Mouse (Mus musculus): Measurements from ENCODE around the gene Garnl3. TPM values are rescaled to one million over a fixed set of nuclear protein-coding genes. Genes with fewer than 3 reads are reported as not detected.

Garnl3 gene
- polyA plus RNA-seq, 1 experiment from 2014 or later = 18.5 TPM

DNA sequence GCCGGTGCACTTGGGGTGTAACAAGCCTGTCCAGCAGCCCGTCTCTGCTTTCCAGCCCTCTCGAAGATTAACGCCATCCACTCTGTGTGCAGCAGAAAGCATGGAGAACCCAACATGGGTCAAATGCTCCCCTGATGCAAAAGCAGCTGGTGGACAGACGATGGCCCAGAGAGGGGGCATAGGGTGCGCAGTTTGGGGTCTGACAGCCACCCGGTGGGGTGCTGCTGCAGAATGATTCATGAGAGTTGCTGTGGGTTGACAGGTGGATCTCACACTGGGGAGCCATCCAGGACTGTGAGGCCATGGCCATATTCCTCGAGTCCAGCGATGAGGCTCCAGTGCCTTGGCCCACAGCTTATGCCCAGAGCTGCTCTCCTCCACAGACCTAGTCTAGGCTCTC lies 5.8 kb upstream of the Garnl3 start:
- H3K27ac ChIP-seq (ENCODE audit: low read depth, low read length) = no peak overlapping the region
- WGBS = 81% methylated on average over 9 of the region's 9 CpGs
- DNase-seq (ENCODE audit: low spot score) = no peak
- no peaks in the 10 kb centered on the region for H3K4me1 ChIP-seq (replicated peaks; ENCODE audit: control insufficient read depth, insufficient read depth, low read length)
- H3K4me3 ChIP-seq (ENCODE audit: low read depth, low read length) = no peak overlapping the region
- H3K9ac ChIP-seq (ENCODE audit: low read depth, low read length) = no peak overlapping the region
- H3K36me3 ChIP-seq (ENCODE audit: control insufficient read depth, insufficient read depth, low read length) = no peaks in the 10 kb centered on the region
- H3K4me2 ChIP-seq (replicated peaks; ENCODE audit: low read depth, low read length) = no peak overlapping the region
- H3K9me3 ChIP-seq (ENCODE audit: control insufficient read depth, low read length) = no peaks in the 10 kb centered on the region
- ATAC-seq (ENCODE audit: low FRiP score) = no peak
- H3K27me3 ChIP-seq (ENCODE audit: control insufficient read depth, insufficient read depth, low read length) = peaks cover 6% of the 10 kb centered on the region

DNA sequence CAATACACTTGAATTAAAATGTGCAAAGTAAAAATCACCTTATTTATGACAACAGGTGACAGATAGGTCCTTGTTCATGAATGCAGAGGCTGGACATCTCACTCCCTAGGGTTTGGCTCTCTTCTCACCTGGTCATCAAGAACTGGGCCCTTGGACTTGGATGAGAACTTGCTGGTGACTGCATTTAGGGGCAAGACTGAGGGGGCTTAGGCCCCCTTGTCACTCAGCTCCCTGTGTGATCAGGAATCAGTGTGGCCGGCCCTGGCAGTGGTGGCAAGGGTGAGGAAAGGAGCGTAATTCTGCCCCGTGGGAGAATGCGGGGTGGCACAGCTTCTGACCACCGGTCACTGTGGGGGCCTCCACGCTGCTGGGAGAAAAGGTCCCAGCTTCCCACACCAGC lies 4.9 kb upstream of the Garnl3 start:
- H3K36me3 ChIP-seq (ENCODE audit: control insufficient read depth, insufficient read depth, low read length) = no peaks in the 10 kb centered on the region
- no peak overlapping the region for H3K9ac ChIP-seq (ENCODE audit: low read depth, low read length)
- H3K27ac ChIP-seq (ENCODE audit: low read depth, low read length) = no peak overlapping the region
- DNase-seq (ENCODE audit: low spot score) (no peak), ATAC-seq (ENCODE audit: low FRiP score) (no peak)
- 95% methylated on average over 6 of the region's 6 CpGs for WGBS
- no peak overlapping the region for H3K4me2 ChIP-seq (replicated peaks; ENCODE audit: low read depth, low read length)
- H3K4me3 ChIP-seq (ENCODE audit: low read depth, low read length) = no peak overlapping the region
- peaks cover 7% of the 10 kb centered on the region for H3K27me3 ChIP-seq (ENCODE audit: control insufficient read depth, insufficient read depth, low read length)
- no peaks in the 10 kb centered on the region for H3K4me1 ChIP-seq (replicated peaks; ENCODE audit: control insufficient read depth, insufficient read depth, low read length)
- H3K9me3 ChIP-seq (ENCODE audit: control insufficient read depth, low read length) = no peaks in the 10 kb centered on the region

DNA sequence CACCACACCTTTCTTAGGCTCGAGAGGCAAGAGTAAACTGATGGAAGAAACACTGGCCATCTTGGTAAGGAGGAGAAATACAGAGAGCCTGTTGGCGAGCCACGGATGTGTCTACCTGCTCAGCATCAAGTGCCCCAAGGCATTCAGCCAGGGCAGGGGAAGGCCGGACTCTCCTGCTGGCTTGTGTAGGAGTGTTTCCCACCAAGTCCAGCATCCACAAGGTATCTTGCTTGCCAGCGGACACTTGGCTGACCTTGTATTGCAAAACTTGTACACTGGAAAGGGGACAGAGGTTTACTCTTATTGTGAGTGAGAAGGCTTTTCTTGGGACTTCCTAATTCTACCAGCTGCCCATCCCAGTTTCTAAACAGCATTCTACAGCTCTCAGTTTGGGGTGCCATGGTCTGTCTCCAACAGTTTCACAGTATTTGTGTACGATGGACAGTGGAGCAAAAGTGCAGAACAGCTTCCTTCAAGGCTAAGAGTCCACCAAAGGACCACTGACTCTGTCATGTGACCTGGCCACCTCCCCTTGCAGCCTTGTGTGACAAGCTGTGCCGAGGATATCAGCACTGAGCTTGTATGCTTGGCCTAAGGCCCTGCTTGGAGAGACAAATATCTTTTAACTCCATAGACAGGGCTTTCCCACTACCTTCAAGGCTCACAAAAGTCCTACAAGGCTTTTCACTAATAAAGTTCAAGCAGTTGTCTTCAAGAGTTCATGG lies 3.5 kb upstream of the Garnl3 start:
- 78% methylated on average over 7 of the region's 7 CpGs for WGBS
- Histone ChIP-seq H3K36me3 (ENCODE audit: control insufficient read depth, insufficient read depth, low read length) (no peaks in the 10 kb centered on the region), H3K4me2 (replicated peaks; ENCODE audit: low read depth, low read length) (no peak overlapping the region), H3K9me3 (ENCODE audit: control insufficient read depth, low read length) (no peaks in the 10 kb centered on the region), H3K4me3 (ENCODE audit: low read depth, low read length) (no peak overlapping the region), H3K9ac (ENCODE audit: low read depth, low read length) (no peak overlapping the region), H3K27ac (ENCODE audit: low read depth, low read length) (no peak overlapping the region), H3K4me1 (replicated peaks; ENCODE audit: control insufficient read depth, insufficient read depth, low read length) (no peaks in the 10 kb centered on the region), H3K27me3 (ENCODE audit: control insufficient read depth, insufficient read depth, low read length) (peaks cover 8% of the 10 kb centered on the region)
- ATAC-seq (ENCODE audit: low FRiP score) (no peak), DNase-seq (ENCODE audit: low spot score) (no peak)

DNA sequence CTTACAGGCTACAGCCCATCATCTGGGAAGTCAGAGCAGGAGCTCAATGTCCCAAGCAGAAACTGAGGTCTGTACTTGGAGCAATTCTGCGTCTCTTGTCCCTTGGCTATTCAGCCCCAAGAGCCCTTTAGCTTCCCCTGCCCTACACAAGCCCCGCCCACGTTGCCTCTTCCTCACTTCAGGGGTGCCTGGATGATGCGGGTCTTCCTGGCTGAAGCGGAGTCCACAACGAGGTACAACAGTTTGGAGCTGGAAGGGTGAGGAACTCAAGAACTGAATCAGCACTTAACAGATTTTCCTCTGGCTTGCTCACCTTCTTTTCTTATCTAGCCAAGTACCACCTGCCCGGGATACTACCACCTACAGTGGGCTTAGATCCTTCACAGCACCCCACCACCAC lies 852 bp upstream of the Garnl3 start:
- 11% methylated on average over 7 of the region's 7 CpGs for WGBS
- no peaks in the 10 kb centered on the region for H3K9me3 ChIP-seq (ENCODE audit: control insufficient read depth, low read length)
- H3K27ac ChIP-seq (ENCODE audit: low read depth, low read length) = no peak overlapping the region
- DNase-seq (ENCODE audit: low spot score) (no peak), ATAC-seq (ENCODE audit: low FRiP score) (no peak)
- H3K36me3 ChIP-seq (ENCODE audit: control insufficient read depth, insufficient read depth, low read length) = no peaks in the 10 kb centered on the region
- no peak overlapping the region for H3K4me2 ChIP-seq (replicated peaks; ENCODE audit: low read depth, low read length)
- no peak overlapping the region for H3K9ac ChIP-seq (ENCODE audit: low read depth, low read length)
- H3K4me1 ChIP-seq (replicated peaks; ENCODE audit: control insufficient read depth, insufficient read depth, low read length) = peaks cover 2% of the 10 kb centered on the region; the same call in 1 of the 2 replicates
- H3K27me3 ChIP-seq (ENCODE audit: control insufficient read depth, insufficient read depth, low read length) = peaks cover 15% of the 10 kb centered on the region
- no peak overlapping the region for H3K4me3 ChIP-seq (ENCODE audit: low read depth, low read length)

DNA sequence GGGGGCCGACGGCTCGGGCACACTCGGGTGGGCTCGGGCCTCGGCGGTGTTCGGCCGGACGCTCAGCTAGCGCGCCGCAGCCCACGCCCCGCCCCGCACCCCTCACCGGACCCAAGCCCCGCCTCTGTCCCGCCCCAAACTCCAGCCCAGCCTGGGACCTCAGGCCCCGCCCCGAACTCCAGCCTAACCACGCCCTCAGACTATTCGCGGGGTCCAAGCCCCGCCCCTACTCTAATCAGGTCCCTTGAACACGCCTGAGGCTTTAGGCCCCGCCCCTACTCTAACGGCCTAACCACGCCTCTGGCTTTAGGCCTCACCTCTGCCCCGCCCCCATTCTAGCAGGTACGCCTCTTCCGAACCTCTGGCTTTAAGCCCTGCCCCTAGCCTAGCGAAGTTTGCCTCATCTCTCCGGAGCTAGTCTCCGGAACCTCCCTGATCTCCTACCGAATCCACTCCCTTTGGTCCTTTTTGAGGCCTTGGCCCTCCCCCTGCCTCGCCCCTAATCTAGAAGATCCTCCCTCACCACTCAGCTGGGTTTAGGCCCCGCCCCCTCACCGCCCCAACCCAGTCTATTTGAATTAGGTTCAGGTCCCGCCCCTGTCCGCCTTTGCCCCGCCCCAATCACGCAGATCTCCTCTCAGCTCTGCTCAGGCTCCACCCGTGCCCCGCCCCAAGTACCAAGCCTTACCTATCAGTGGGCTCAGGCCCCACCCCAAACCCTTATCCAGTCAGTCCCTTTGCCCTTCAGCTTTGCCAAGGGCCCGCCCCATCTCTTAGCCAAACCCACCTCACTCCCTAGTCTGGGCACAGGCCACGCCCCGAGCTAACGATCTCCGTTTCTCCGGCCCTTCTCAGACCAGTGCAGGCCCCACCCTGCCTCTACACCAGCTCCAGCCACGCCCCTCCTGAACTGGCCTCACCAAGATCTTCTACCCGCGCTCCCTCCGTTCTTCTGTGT lies 649 bp downstream of the Garnl3 start:
- DNase-seq (ENCODE audit: low spot score) = peak; percentile 97
- Histone ChIP-seq H3K36me3 (ENCODE audit: control insufficient read depth, insufficient read depth, low read length) (no peaks in the 10 kb centered on the region), H3K4me2 (replicated peaks; ENCODE audit: low read depth, low read length) (peak overlapping the region; percentile 97), H3K27me3 (ENCODE audit: control insufficient read depth, insufficient read depth, low read length) (peaks cover 15% of the 10 kb centered on the region), H3K9ac (ENCODE audit: low read depth, low read length) (peak overlapping the region; percentile 68), H3K4me3 (ENCODE audit: low read depth, low read length) (peak overlapping the region; percentile 66), H3K9me3 (ENCODE audit: control insufficient read depth, low read length) (no peaks in the 10 kb centered on the region), H3K4me1 (replicated peaks; ENCODE audit: control insufficient read depth, insufficient read depth, low read length) (peaks cover 2% of the 10 kb centered on the region; the same call in 1 of the 2 replicates), H3K27ac (ENCODE audit: low read depth, low read length) (0 out of 2 replicates have a peak overlapping the region, but pooled peaks have one; percentile 27)
- ATAC-seq (ENCODE audit: low FRiP score) = peak; percentile 92
- WGBS = under 1% methylated on average over 47 of the region's 55 CpGs

DNA sequence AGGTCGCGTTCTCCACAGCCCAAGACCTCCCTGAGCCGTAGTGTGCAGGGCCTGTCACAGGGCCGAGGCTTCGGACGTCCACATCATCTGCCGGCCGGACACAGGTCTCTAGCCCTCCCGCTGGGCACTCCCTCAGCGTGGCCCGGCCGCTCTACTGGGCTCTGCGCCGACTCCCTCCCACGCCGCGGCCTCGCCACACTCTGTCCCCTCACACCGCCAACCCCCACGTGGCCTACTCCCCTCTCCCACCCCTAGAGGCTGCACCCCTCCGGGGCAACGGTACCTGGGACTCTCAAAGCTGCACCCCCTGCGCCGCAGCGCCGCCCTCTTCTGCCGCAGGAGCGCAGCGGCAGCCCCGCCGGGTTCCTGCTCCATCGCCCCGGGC lies 1.3 kb downstream of the Garnl3 start:
- Histone ChIP-seq H3K27ac (ENCODE audit: low read depth, low read length) (no peak overlapping the region), H3K9me3 (ENCODE audit: control insufficient read depth, low read length) (no peaks in the 10 kb centered on the region), H3K9ac (ENCODE audit: low read depth, low read length) (peak overlapping the region; percentile 68), H3K36me3 (ENCODE audit: control insufficient read depth, insufficient read depth, low read length) (no peaks in the 10 kb centered on the region), H3K4me3 (ENCODE audit: low read depth, low read length) (peak overlapping the region; percentile 66), H3K4me2 (replicated peaks; ENCODE audit: low read depth, low read length) (peak overlapping the region; percentile 97), H3K27me3 (ENCODE audit: control insufficient read depth, insufficient read depth, low read length) (peaks cover 15% of the 10 kb centered on the region), H3K4me1 (replicated peaks; ENCODE audit: control insufficient read depth, insufficient read depth, low read length) (peaks cover 2% of the 10 kb centered on the region; the same call in 1 of the 2 replicates)
- ATAC-seq (ENCODE audit: low FRiP score) (peak; percentile 61), DNase-seq (ENCODE audit: low spot score) (no peak)
- under 1% methylated on average over 32 of the region's 33 CpGs for WGBS

DNA sequence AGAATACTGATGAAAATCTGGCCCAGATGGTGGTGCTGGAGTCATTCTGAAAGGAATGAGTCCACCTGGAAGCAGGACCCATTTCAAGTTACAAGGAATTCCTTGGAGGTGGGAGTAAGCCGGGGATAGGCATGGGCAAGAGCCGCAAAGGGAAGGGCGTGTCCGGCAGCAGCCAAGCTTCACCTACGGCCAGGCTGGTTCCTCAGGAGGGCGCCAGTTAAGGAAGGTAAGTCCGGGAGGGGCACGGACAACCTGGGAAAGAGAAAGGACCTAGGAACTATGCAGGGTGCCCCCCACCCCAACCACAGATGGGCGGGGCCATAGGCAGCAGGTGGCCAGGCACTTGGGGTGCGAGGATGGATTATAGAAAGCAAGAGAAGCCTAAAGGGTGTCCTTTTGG lies 1.8 kb downstream of the Garnl3 start:
- Histone ChIP-seq H3K27me3 (ENCODE audit: control insufficient read depth, insufficient read depth, low read length) (peaks cover 15% of the 10 kb centered on the region), H3K4me1 (replicated peaks; ENCODE audit: control insufficient read depth, insufficient read depth, low read length) (peaks cover 2% of the 10 kb centered on the region; the same call in 1 of the 2 replicates), H3K27ac (ENCODE audit: low read depth, low read length) (no peak overlapping the region), H3K9ac (ENCODE audit: low read depth, low read length) (no peak overlapping the region; the same call in 1 of the 2 replicates), H3K9me3 (ENCODE audit: control insufficient read depth, low read length) (no peaks in the 10 kb centered on the region), H3K4me3 (ENCODE audit: low read depth, low read length) (peak overlapping the region; percentile 66), H3K36me3 (ENCODE audit: control insufficient read depth, insufficient read depth, low read length) (no peaks in the 10 kb centered on the region), H3K4me2 (replicated peaks; ENCODE audit: low read depth, low read length) (peak overlapping the region; percentile 97)
- 4% methylated on average over 10 of the region's 10 CpGs for WGBS
- no peak for DNase-seq (ENCODE audit: low spot score)
- no peak for ATAC-seq (ENCODE audit: low FRiP score)

DNA sequence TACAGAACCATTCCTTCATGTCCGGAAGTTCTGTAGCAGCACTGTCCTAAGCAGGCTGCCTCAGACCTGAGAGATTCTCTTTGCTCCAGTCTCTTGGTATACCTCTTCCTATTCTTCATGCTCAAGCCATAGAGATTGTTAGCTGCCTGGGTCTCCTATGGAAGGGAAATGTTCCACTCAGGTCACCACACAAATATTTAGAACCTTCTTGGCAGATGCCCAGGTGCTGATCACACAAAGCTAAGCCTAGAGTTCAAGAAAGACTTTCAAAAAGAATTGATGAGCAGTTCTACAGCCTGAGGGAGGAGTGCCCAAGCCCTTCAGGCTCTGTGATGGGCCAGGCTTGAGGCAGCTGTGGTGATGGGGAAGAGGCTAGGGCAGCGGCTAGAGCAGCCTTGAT lies 2.4 kb downstream of the Garnl3 start:
- peaks cover 2% of the 10 kb centered on the region; the same call in 1 of the 2 replicates for H3K4me1 ChIP-seq (replicated peaks; ENCODE audit: control insufficient read depth, insufficient read depth, low read length)
- H3K27ac ChIP-seq (ENCODE audit: low read depth, low read length) = no peak overlapping the region
- no peak overlapping the region; the same call in 1 of the 2 replicates for H3K4me2 ChIP-seq (replicated peaks; ENCODE audit: low read depth, low read length)
- no peak overlapping the region for H3K9ac ChIP-seq (ENCODE audit: low read depth, low read length)
- no peak for DNase-seq (ENCODE audit: low spot score)
- no peaks in the 10 kb centered on the region for H3K36me3 ChIP-seq (ENCODE audit: control insufficient read depth, insufficient read depth, low read length)
- H3K4me3 ChIP-seq (ENCODE audit: low read depth, low read length) = no peak overlapping the region
- no peaks in the 10 kb centered on the region for H3K9me3 ChIP-seq (ENCODE audit: control insufficient read depth, low read length)
- H3K27me3 ChIP-seq (ENCODE audit: control insufficient read depth, insufficient read depth, low read length) = peaks cover 15% of the 10 kb centered on the region
- 71% methylated on average over 2 of the region's 2 CpGs for WGBS
- no peak for ATAC-seq (ENCODE audit: low FRiP score)

Data from hindbrain, embryonic 11.5 days (tissue).